In genomic region chr12:10514278-10514677, GRCm38 (mm10) we compare ENCODE assay signal across 12 mouse cellular contexts.
DNase-seq lines count a peak whose midpoint lies in the region; ATAC-seq and TF ChIP-seq lines count a peak whose summit lies in the region.
"Had no signal": no experiment of that assay in that cellular context is flagged by ENCODE, and none has a peak within 500 bp of the region (broad histone marks: within the 10 kb centered on the region; RNA-seq: fewer than 3 reads in every experiment).

No protein-coding gene starts in this region.

- H3K4me2 ChIP-seq in lung, embryonic 14.5 days: no peak overlapping the region
- no peak overlapping the region for H3K4me2 ChIP-seq in lung, postnatal 0 days (replicated peaks; ENCODE audit: low read depth, low read length)
- H3K4me2 ChIP-seq in kidney, postnatal 0 days (ENCODE audit: low read length): peak overlapping the region; percentile 34
- H3K4me2 ChIP-seq in hindbrain, embryonic 13.5 days: no peak overlapping the region
- H3K4me2 ChIP-seq: intestine, embryonic 15.5 days; liver, embryonic 11.5 days had no signal

- no peaks in the 10 kb centered on the region for H3K36me3 ChIP-seq in lung, embryonic 14.5 days (ENCODE audit: insufficient read depth)
- no peaks in the 10 kb centered on the region for H3K36me3 ChIP-seq in lung, postnatal 0 days (ENCODE audit: insufficient read depth, low read length)
- H3K36me3 ChIP-seq in kidney, postnatal 0 days (ENCODE audit: insufficient read depth, low read length): no peaks in the 10 kb centered on the region
- H3K36me3 ChIP-seq in hindbrain, embryonic 13.5 days: no peaks in the 10 kb centered on the region
- H3K36me3 ChIP-seq: forebrain, embryonic 10.5 days; intestine, embryonic 15.5 days had no signal

- TF ChIP-seq EP300 in lung, postnatal 0 days (IDR thresholded peaks at IDR 0.05): no peak

- no peak overlapping the region for H3K27ac ChIP-seq in lung, embryonic 14.5 days (ENCODE audit: low read depth)
- no peak overlapping the region for H3K27ac ChIP-seq in lung, postnatal 0 days (ENCODE audit: low read length)
- no peak overlapping the region for H3K27ac ChIP-seq in kidney, postnatal 0 days
- H3K27ac ChIP-seq in hindbrain, embryonic 13.5 days: no peak overlapping the region
- H3K27ac ChIP-seq: forebrain, embryonic 10.5 days; intestine, embryonic 15.5 days had no signal

- no peak overlapping the region for H3K9ac ChIP-seq in lung, embryonic 14.5 days
- H3K9ac ChIP-seq in lung, postnatal 0 days (replicated peaks; ENCODE audit: low read depth): no peak overlapping the region
- H3K9ac ChIP-seq in kidney, postnatal 0 days (ENCODE audit: low read depth, low read length): no peak overlapping the region
- no peak overlapping the region for H3K9ac ChIP-seq in hindbrain, embryonic 13.5 days
- H3K9ac ChIP-seq: intestine, embryonic 15.5 days had no signal

- TF ChIP-seq CTCF in lung, embryonic 14.5 days (IDR thresholded peaks at IDR 0.05; ENCODE audit: low read depth): no peak
- no peak for TF ChIP-seq CTCF in lung, postnatal 0 days (IDR thresholded peaks at IDR 0.05)
- TF ChIP-seq CTCF in kidney, postnatal 0 days (IDR thresholded peaks at IDR 0.05; ENCODE audit: low read depth): no peak

- H3K27me3 ChIP-seq in lung, embryonic 14.5 days (ENCODE audit: insufficient read depth, low read length): no peaks in the 10 kb centered on the region
- H3K27me3 ChIP-seq in lung, postnatal 0 days (replicated peaks; ENCODE audit: insufficient read depth, low read length): no peaks in the 10 kb centered on the region
- H3K27me3 ChIP-seq in kidney, postnatal 0 days (ENCODE audit: insufficient read depth, low read length): no peaks in the 10 kb centered on the region
- no peaks in the 10 kb centered on the region for H3K27me3 ChIP-seq in hindbrain, embryonic 13.5 days
- H3K27me3 ChIP-seq: intestine, embryonic 15.5 days had no signal

- DNase-seq in lung, embryonic 14.5 days: no peak
- no peak for DNase-seq in lung, postnatal 0 days (ENCODE audit: low spot score)
- peak; percentile 83 for DNase-seq in adrenal gland, adult 2 months
- peak; percentile 16 for DNase-seq in gonadal fat pad, adult 2 months (ENCODE audit: low read depth)
- DNase-seq in kidney, postnatal 0 days (ENCODE audit: low spot score): peak; percentile 61
- DNase-seq: cerebellum, adult 11-12 months had no signal

- H3K9me3 ChIP-seq in lung, embryonic 14.5 days (ENCODE audit: low read depth, low read length): no peaks in the 10 kb centered on the region
- H3K9me3 ChIP-seq in lung, postnatal 0 days (ENCODE audit: low read length): no peaks in the 10 kb centered on the region
- no peaks in the 10 kb centered on the region for H3K9me3 ChIP-seq in kidney, postnatal 0 days (replicated peaks; ENCODE audit: low read length)
- no peaks in the 10 kb centered on the region for H3K9me3 ChIP-seq in hindbrain, embryonic 13.5 days
- H3K9me3 ChIP-seq: forebrain, embryonic 10.5 days; intestine, embryonic 15.5 days had no signal

- no peaks in the 10 kb centered on the region for H3K4me1 ChIP-seq in lung, embryonic 14.5 days (ENCODE audit: insufficient read depth)
- H3K4me1 ChIP-seq in lung, postnatal 0 days (ENCODE audit: insufficient read depth, low read depth, low read length): no peaks in the 10 kb centered on the region
- H3K4me1 ChIP-seq in kidney, postnatal 0 days (replicated peaks; ENCODE audit: insufficient read depth, low read length): no peaks in the 10 kb centered on the region
- no peaks in the 10 kb centered on the region for H3K4me1 ChIP-seq in hindbrain, embryonic 13.5 days (replicated peaks)
- H3K4me1 ChIP-seq: forebrain, embryonic 10.5 days; intestine, embryonic 15.5 days had no signal

- ATAC-seq in lung, embryonic 14.5 days (ENCODE audit: insufficient read depth): peak; percentile 28; the same call in 1 of the 2 replicates
- ATAC-seq in lung, postnatal 0 days: no peak; the same call in 1 of the 2 replicates
- no peak; the same call in 1 of the 2 replicates for ATAC-seq in kidney, postnatal 0 days (replicated peaks; ENCODE audit: low FRiP score, low read depth)
- ATAC-seq in erythroblast, adult 5-6 weeks (replicated peaks; ENCODE audit: low FRiP score, poor library complexity, severe bottlenecking): no peak
- no peak for ATAC-seq in hindbrain, embryonic 13.5 days (ENCODE audit: low FRiP score)
- ATAC-seq in megakaryocyte, adult 5-6 weeks (ENCODE audit: poor library complexity, severe bottlenecking): no peak
- ATAC-seq: intestine, embryonic 15.5 days had no signal

- 70% methylated on average over 8 of the region's 8 CpGs for WGBS in lung, embryonic 14.5 days
- WGBS in lung, postnatal 0 days: 80% methylated on average over 8 of the region's 8 CpGs
- 68% methylated on average over 8 of the region's 8 CpGs for WGBS in kidney, postnatal 0 days
- WGBS in hindbrain, embryonic 13.5 days: 89% methylated on average over 8 of the region's 8 CpGs

- H3K4me3 ChIP-seq in lung, embryonic 14.5 days (ENCODE audit: low read depth, low read length): no peak overlapping the region
- no peak overlapping the region for H3K4me3 ChIP-seq in lung, postnatal 0 days (ENCODE audit: low read depth, low read length)
- H3K4me3 ChIP-seq in kidney, postnatal 0 days (replicated peaks; ENCODE audit: low read depth, low read length): no peak overlapping the region
- H3K4me3 ChIP-seq in hindbrain, embryonic 13.5 days: no peak overlapping the region
- H3K4me3 ChIP-seq: forebrain, embryonic 10.5 days; intestine, embryonic 15.5 days had no signal

Comparison
In these comparisons a context has a peak if more than half of its experiments do, and no peak if none do; other contexts are left out.
1. DNase-seq: peak in adrenal gland, adult 2 months (single experiment), gonadal fat pad, adult 2 months (single experiment) and kidney, postnatal 0 days (single experiment); none in lung, embryonic 14.5 days (single experiment) and lung, postnatal 0 days (single experiment).